Mouse (Mus musculus) liver, adult 2 months (tissue): ENCODE measurements around the gene Rhbg.

Experiments used
- CTCF ChIP-seq: fragments of 200-500 bp; IDR thresholded peaks from 2 replicates; pipeline ENCODE4 v1.5.1; 2011; ENCODE audit warnings: low read depth, low read length, control low read depth
- POLR2A ChIP-seq: fragments of 200-500 bp; IDR thresholded peaks from 2 replicates; pipeline ENCODE4 v1.6.1; 2011; ENCODE audit warnings: low read length, control low read depth; ENCODE audit not compliant: insufficient read depth; ENCODE audit errors: extremely low read depth

DNA sequence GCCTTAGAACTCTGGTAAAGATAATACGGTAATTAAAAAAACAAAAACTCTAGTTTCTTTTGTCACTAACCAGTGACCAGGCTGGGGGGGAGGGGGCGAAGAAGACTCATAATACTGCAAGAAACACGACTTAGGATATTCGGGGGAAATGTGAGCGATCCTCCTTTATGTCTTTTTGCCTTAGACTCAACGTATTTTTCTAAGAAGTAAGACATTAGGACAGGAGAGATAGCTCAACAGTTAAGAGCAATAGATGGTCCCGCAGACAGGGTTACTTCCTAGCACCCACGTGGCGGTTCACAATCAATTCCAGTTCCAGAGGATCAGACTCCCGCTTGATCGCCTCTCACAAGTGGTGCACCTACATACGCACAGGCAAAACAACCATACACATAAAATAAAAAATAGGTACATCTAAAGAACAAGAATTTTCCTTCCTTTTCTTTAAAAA is 41.6 kb upstream of the Rhbg start:
- no peak for TF ChIP-seq CTCF
- no peak for TF ChIP-seq POLR2A
